Mouse (Mus musculus) stomach, adult 2 months (tissue): ENCODE results near the gene 4930539E08Rik. TPM values are rescaled to one million over a fixed set of nuclear protein-coding genes. Genes with fewer than 3 reads are reported as not detected.

Experiments
- polyA plus RNA-seq: library from polyadenylated mRNA; depleted of rRNA; stranded (reverse); fragments of >200 nt; gene quantifications from 2 replicates; pipeline ENCODE4 v1.2.3, GENCODE M21; 2012; rRNA removed

Gene 4930539E08Rik
- 3.5 and 5.2 TPM in 2 replicates for polyA plus RNA-seq

DNA sequence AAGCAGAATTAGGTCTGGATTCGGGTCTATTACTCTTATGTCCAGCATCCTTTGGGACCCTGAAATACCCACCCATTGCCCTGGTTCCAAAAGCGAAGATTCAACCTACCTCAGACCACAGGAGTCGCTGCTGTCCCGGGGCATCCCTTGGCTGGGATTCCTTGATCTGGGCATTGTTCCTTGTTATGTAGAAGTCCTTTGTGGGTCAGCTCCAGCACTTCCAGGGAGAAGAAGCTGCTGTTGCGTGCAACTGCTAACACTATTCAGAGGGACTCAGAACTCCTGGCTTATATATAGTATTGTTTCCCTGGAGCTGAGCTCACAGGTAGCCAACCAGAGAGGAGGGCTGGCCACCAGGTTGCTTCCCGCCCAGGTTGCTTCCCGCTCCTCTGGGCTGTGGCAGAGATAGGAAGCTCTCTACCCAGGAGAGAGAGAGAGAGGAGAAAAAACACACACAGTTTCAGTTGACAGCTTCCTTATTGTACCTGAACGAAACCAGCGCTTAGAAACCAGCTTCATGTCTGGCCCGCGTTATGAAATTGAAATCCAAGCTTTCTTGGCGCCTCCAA, at the start of gene 4930539E08Rik:
Gene 4930539E08Rik, minus strand, starts transcription at position 265 of the 569 bp plus-strand sequence.

DNA sequence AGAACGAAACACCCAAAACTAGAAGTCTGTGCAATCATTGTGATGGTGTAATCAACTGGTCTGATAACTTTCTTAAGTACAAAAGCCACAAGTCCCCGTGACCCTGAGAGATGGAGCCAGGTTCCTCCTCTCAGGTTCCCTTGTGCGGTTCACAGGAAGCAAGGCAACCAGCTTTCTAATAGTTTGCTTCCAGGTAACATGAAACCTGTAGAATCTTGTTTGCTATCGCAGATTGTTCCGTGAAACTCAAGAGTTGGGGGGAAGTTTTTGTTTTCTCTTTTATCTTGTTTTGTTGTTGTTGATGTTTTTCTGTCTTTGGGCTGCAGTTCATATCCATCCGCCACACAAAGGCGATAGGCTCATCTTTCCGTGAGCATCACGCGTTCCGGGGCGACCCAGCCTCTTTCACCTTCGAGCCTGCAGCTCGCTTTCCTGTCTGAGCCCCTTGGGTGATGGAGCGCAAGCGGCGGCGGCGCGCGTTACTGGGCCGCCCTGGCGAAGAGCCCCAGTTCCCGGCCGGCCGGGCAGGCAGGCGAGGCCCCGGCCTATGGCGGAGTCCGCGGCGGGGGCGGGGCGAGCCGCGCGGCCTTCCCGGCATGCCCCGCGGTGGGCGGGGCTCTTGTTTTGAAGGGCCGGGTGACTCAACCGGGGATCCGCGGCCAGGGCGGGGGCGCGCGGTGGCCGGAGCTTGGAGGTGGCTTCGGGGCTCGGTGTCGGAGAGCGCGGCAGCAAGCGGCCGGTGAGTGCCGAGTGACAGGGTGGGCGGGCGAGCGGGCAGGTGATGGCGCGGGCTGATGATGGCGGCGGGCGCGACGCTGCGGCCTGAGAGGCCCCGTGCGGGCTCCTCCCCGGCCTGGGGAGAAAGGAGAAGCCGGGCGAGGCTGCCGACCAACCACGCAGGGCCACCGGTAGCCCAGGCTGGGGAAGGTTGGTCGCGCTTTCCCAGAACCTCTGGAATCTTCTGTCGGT, 37.0 kb upstream of the 4930539E08Rik start, which contains the start of gene Kctd20:
Gene Kctd20, plus strand, starts transcription at position 120 of the 969 bp plus-strand sequence.

DNA sequence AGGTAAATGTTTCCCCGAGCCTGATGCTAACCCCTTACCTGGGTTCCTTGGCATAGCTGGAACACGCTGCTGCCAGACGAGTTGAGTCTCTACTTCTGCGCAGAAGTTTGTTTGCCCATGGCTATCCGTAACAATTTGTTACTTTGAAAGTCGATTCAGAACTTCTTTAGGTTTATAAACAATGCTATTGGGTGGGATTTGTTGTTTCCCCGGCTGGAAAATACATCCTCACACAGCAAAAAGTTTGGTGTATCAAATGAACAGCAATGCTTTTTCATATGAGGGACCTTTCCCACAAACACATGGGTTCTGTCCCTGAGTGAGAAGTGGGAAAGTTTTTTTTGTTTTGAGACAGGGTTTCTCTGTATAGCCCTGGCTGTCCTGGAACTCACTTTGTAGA, 28.6 kb upstream of the 4930539E08Rik start, which contains the start of gene Pxt1:
Gene Pxt1, minus strand, starts transcription at position 101 of the 400 bp plus-strand sequence.

DNA sequence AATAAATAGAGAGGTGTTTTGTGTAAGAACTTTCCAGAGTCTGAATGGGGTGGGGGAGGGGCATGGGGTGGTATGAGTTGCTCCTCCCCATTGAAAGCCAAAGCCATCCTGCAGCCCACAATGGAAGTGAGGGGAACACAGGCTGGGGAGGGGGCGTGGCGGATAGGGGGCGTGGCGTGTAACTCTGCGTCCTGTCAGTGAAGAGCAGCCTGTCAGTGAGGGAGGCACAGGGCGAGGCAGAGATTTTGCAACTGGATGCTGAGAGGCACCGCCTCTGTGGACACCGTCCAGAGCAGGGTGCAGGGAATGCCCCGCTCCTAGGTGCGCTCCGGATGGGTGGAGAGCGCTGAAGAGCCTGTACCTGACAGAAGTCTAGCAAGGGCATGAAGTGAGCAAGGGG, 56.9 kb downstream of the 4930539E08Rik start, which contains the start of gene Pnpla1:
Gene Pnpla1, plus strand, starts transcription at position 207 of the 400 bp plus-strand sequence.

Other genes with a start within 250 kb of the 4930539E08Rik start
- 0.14 and 0.23 TPM in 2 replicates for gene Slc26a8, start 225.1 kb downstream of the 4930539E08Rik start, polyA plus RNA-seq
- gene Mapk14, start 224.0 kb downstream of the 4930539E08Rik start, polyA plus RNA-seq = 25.7 and 29.1 TPM in 2 replicates
- gene AC170998.1, start 189.2 kb downstream of the 4930539E08Rik start, polyA plus RNA-seq = not detected in 2 replicates
- 68.8 and 87.8 TPM in 2 replicates for gene Mapk13, start 146.0 kb downstream of the 4930539E08Rik start, polyA plus RNA-seq
- 13.0 and 15.3 TPM in 2 replicates for gene Brpf3, start 114.2 kb downstream of the 4930539E08Rik start, polyA plus RNA-seq
- gene Pnpla1, start 56.9 kb downstream of the 4930539E08Rik start, polyA plus RNA-seq = 3.0 and 3.7 TPM in 2 replicates
- gene Pxt1, start 28.5 kb upstream of the 4930539E08Rik start, polyA plus RNA-seq = 0.20 TPM in 1 of 2 replicates, not detected in the other
- 8.0 and 12.8 TPM in 2 replicates for gene Kctd20, start 36.6 kb upstream of the 4930539E08Rik start, polyA plus RNA-seq
- gene Stk38, start 92.7 kb upstream of the 4930539E08Rik start, polyA plus RNA-seq = 73.8 and 139 TPM in 2 replicates
- 78.9 and 83.4 TPM in 2 replicates for gene Srsf3, start 117.3 kb upstream of the 4930539E08Rik start, polyA plus RNA-seq
- 137 and 142 TPM in 2 replicates for gene Cdkn1a, start 175.7 kb upstream of the 4930539E08Rik start, polyA plus RNA-seq
- 1.7 and 2.5 TPM in 2 replicates for gene Rab44, start 198.8 kb upstream of the 4930539E08Rik start, polyA plus RNA-seq